Mouse (Mus musculus): Measurements from ENCODE around the gene Sec61a2.

DNA sequence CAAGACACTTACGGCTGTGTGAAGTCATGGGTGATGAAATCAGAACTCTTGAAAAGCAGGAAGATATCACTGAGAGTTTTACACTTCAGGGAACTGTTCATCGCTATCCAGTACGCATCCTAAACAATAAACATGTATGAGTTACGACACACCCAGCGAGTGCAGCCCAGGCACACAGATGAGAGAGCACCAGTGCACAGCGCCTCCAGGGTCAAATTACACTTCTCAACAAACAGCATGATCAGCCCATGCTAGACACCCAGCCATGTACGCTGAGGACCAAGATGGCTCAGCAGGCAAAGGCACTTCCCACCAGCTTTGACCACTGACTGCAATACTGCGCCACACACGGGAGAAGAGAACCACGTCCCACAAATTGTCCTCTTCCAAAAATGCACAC lies 74.0 kb downstream of the Sec61a2 start:
- TF ChIP-seq CTCF (IDR thresholded peaks at IDR 0.05; ENCODE audit: low read depth) (no peak), EP300 (optimal IDR thresholded peaks at IDR 0.05) (no peak)
